Mouse (Mus musculus) MEL (cell line): Measurements from ENCODE around the gene Parp4.

ENCODE experiments used
- CTCF ChIP-seq, 3 experiments: IDR thresholded peaks in 2 of 3; conservative IDR thresholded peaks in 1 of 3; 2 replicates each; pipeline ENCODE4 v1.5.1; 2011 to 2012; ENCODE audit warnings: low read length in 3 of 3, low read depth in 2 of 3, mild to moderate bottlenecking in 2 of 3, improper control_type of control experiment in 1 of 3, inconsistent platforms in 1 of 3, mixed read lengths in 1 of 3, moderate library complexity in 1 of 3; ENCODE audit not compliant: control insufficient read depth in 1 of 3, insufficient read depth in 1 of 3, poor library complexity in 1 of 3, severe bottlenecking in 1 of 3
- ELF1 ChIP-seq: IDR thresholded peaks from 2 replicates; pipeline ENCODE4 v1.6.1; 2014; ENCODE audit warnings: low read depth, mild to moderate bottlenecking, inconsistent platforms, low read length, improper control_type of control experiment, moderate library complexity
- EP300 ChIP-seq, 2 experiments: IDR thresholded peaks; 2 replicates each; pipeline ENCODE4 v1.6.1; 2011; ENCODE audit warnings: improper control_type of control experiment in 2 of 2, low read length in 2 of 2, low read depth in 1 of 2, mild to moderate bottlenecking in 1 of 2
- JUND ChIP-seq: IDR thresholded peaks from 2 replicates; pipeline ENCODE4 v1.6.1; 2011; ENCODE audit warnings: low read depth, mild to moderate bottlenecking, improper control_type of control experiment, low read length
- MAFK ChIP-seq: IDR thresholded peaks from 2 replicates; pipeline ENCODE4 v1.6.1; 2011; ENCODE audit warnings: low read depth, mild to moderate bottlenecking, low read length, improper control_type of control experiment, borderline replicate concordance
- MAZ ChIP-seq: IDR thresholded peaks from 2 replicates; pipeline ENCODE4 v1.6.1; 2012; ENCODE audit warnings: low read depth, mild to moderate bottlenecking, inconsistent platforms, low read length, improper control_type of control experiment
- MYC ChIP-seq: IDR thresholded peaks from 2 replicates; pipeline ENCODE4 v1.6.1; 2011; ENCODE audit warnings: low read depth, mild to moderate bottlenecking, low read length, improper control_type of control experiment, moderate library complexity
- POLR2AphosphoS2 ChIP-seq: IDR thresholded peaks from 2 replicates; pipeline ENCODE4 v1.6.1; 2011; ENCODE audit warnings: low read length, improper control_type of control experiment
- ZKSCAN1 ChIP-seq: IDR thresholded peaks from 2 replicates; pipeline ENCODE4 v1.6.1; 2012; ENCODE audit warnings: low read depth, mild to moderate bottlenecking, inconsistent platforms, low read length, improper control_type of control experiment, moderate library complexity
- ZMIZ1 ChIP-seq: IDR thresholded peaks from 2 replicates; pipeline ENCODE4 v1.6.1; 2012; ENCODE audit warnings: low read depth, mild to moderate bottlenecking, inconsistent platforms, low read length, improper control_type of control experiment, moderate library complexity

- no peak for TF ChIP-seq POLR2AphosphoS2
- no peak for TF ChIP-seq JUND
- TF ChIP-seq MAZ: no peak
- TF ChIP-seq EP300 (IDR thresholded peaks at IDR 0.05; ENCODE audit: low read depth in 1 of 2, low read length in 2 of 2): peak; percentile 28 to 56; a peak in 3 of 4 replicates
- no peak for TF ChIP-seq CTCF (IDR thresholded peaks at IDR 0.05 in 2 of 3, conservative IDR thresholded peaks at IDR 0.05 in 1 of 3; ENCODE audit: control insufficient read depth in 1 of 3, insufficient read depth in 1 of 3, low read depth in 2 of 3, low read length in 3 of 3, poor library complexity in 1 of 3, severe bottlenecking in 1 of 3)
- no peak for TF ChIP-seq MAFK
- no peak for TF ChIP-seq ELF1
- TF ChIP-seq ZMIZ1: no peak
- no peak for TF ChIP-seq ZKSCAN1
- TF ChIP-seq MYC: no peak
Observed at GRCm38 (mm10) chr14:56695495-56695894, 120.1 kb downstream of the Parp4 start.
